Mouse (Mus musculus): ENCODE measurements around the gene Icam1. TPM values are rescaled to one million over a fixed set of nuclear protein-coding genes. Genes with fewer than 3 reads are reported as not detected.

The Icam1 gene
- polyA plus RNA-seq, 1 experiment from 2014 or later = 3.9 TPM

DNA sequence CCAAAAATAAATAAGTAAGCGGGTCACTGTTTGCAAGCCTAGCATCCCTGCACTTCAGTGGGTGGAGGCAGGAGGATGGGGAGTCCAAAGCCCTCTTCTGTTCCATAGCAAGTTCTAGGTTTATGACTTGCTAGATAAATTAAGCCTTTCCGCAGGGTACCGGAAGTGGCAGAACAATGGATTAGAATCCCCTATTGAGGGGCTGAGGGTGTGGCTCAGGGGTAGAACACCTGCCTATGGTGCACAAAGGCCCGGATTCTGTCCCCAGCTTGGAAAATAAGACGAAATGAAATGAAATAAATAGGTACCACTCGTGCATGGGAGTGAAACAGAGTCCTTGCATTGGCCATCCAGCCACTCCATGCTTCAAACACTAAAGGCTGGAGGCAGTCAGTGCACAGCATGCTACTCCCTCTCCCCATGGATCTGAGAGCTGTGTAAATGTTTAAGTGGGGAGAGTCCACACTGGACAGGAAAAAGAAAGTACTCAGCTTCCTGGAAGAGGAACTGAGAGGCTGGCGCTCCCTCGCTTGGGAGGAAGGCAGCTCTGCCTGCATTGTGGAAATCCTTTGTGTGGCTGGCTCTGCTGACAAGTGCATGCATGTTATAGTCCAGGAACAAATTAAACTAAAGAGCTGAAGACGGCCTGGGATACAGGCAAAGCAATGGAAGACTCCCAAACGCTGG lies 37.2 kb upstream of the Icam1 start:
- no peak overlapping the region for H3K4me3 ChIP-seq
- H3K27ac ChIP-seq (replicated peaks) = no peak overlapping the region
- no peaks in the 10 kb centered on the region for H3K9me3 ChIP-seq
- no peaks in the 10 kb centered on the region for H3K36me3 ChIP-seq
- no peak for ATAC-seq (ENCODE audit: low read depth)
- no peak overlapping the region for H3K4me2 ChIP-seq
- peaks cover 6% of the 10 kb centered on the region; the same call in 1 of the 2 replicates for H3K27me3 ChIP-seq
- WGBS = 61% methylated on average over 10 of the region's 10 CpGs
- peaks cover 26% of the 10 kb centered on the region for H3K4me1 ChIP-seq (replicated peaks)
- H3K9ac ChIP-seq = no peak overlapping the region

DNA sequence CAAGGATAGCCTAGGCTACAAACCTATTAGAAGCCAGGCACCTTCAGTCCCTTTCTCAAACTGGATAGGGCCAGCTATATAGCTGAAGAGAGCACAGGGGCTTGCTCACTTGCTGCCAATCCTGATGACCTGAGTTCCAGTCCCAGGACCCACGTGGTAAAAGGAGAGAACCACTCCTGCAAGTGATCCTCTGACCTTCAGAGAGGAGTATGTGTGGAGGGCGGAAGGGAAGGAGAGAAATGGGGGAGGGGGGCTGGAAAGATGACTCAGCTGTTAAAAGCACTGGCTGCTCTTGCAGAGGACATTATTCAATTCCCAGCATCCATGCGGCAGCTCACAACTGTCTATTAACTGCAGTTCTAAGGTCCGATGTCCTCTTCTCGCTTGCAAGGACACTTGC lies 36.6 kb upstream of the Icam1 start:
- no peak overlapping the region for H3K9ac ChIP-seq
- no peak overlapping the region for H3K4me3 ChIP-seq
- no peak overlapping the region for H3K27ac ChIP-seq (replicated peaks)
- H3K36me3 ChIP-seq = no peaks in the 10 kb centered on the region
- peaks cover 6% of the 10 kb centered on the region; the same call in 1 of the 2 replicates for H3K27me3 ChIP-seq
- 71% methylated on average over 5 of the region's 5 CpGs for WGBS
- no peaks in the 10 kb centered on the region for H3K9me3 ChIP-seq
- H3K4me2 ChIP-seq = no peak overlapping the region
- no peak for ATAC-seq (ENCODE audit: low read depth)
- peaks cover 21% of the 10 kb centered on the region for H3K4me1 ChIP-seq (replicated peaks)

DNA sequence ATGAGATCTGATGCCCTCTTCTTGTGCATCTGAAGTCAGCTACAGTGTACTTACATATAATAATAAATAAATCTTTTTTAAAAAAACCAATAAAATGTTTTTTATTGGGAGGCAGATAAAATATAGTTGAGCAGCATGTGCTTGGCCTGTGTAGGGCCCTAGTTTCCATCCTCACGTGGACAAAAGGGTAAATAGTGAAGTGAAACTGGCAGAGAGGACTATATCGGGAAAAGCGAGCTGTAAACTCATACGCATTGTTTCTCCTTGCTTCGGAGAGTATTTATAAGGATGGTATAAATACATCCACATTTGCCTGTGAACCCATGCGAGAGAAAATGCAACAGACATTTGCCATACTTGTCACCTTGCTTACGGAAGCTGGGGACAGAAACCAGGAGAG lies 36.0 kb upstream of the Icam1 start:
- H3K9ac ChIP-seq = no peak overlapping the region
- H3K4me1 ChIP-seq (replicated peaks) = peaks cover 16% of the 10 kb centered on the region
- no peaks in the 10 kb centered on the region for H3K9me3 ChIP-seq
- no peak for ATAC-seq (ENCODE audit: low read depth)
- H3K27me3 ChIP-seq = peaks cover under 1% of the 10 kb centered on the region; the same call in 1 of the 2 replicates
- H3K4me2 ChIP-seq = no peak overlapping the region
- H3K4me3 ChIP-seq = no peak overlapping the region
- no peak overlapping the region for H3K27ac ChIP-seq (replicated peaks)
- WGBS = 87% methylated on average over 7 of the region's 7 CpGs
- no peaks in the 10 kb centered on the region for H3K36me3 ChIP-seq

DNA sequence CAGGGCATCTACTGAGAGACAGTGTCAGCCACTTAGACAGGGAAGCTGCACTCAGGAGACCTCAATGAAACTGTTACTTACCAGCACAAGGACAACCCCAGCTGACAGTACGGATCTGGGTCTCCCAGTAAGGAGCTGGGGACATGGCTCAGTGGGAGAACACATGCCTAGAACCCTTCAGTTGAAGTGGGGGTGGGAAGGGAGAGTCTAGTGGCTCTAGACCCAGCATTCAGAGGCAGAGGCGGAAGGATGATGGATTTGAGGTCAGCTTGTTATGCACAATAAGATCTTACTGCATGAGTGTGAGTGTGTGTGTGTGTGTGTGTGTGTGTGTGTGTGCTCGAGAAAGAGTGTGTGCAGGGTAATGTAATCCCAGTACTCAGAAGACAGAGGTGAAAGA lies 33.6 kb upstream of the Icam1 start:
- no peak for ATAC-seq (ENCODE audit: low read depth)
- Histone ChIP-seq H3K27me3 (no peaks in the 10 kb centered on the region), H3K4me2 (no peak overlapping the region), H3K27ac (replicated peaks) (no peak overlapping the region), H3K4me1 (replicated peaks) (0 out of 2 replicates have a peak, but pooled peaks cover 4% of the 10 kb centered on the region), H3K36me3 (no peaks in the 10 kb centered on the region), H3K9ac (no peak overlapping the region), H3K4me3 (no peak overlapping the region), H3K9me3 (no peaks in the 10 kb centered on the region)
- 74% methylated on average over 3 of the region's 3 CpGs for WGBS

DNA sequence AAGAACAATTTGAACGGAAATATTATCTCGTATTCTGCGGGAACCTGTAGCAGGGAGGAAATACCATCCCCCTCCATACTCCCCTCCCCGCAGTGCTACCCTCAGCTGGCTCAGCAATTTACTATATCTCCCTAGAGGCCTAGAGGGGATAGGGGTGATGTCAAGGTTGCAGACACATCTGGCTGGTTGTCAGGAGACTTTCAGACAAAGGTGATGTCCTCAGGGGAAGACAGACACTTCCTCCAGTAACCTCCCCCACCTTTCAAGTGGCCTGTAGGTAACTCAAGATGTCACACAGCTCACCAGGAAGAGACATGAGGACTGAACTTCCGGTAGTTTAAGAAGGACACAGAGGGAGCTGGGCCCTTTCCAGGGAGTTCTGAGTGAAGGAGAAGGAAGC lies 32.6 kb upstream of the Icam1 start:
- Histone ChIP-seq H3K27ac (replicated peaks) (no peak overlapping the region), H3K4me3 (no peak overlapping the region), H3K4me2 (no peak overlapping the region), H3K9ac (no peak overlapping the region), H3K36me3 (no peaks in the 10 kb centered on the region), H3K4me1 (replicated peaks) (0 out of 2 replicates have a peak, but pooled peaks cover 4% of the 10 kb centered on the region), H3K9me3 (no peaks in the 10 kb centered on the region), H3K27me3 (peaks cover 2% of the 10 kb centered on the region; the same call in 1 of the 2 replicates)
- 64% methylated on average over 5 of the region's 5 CpGs for WGBS
- no peak for ATAC-seq (ENCODE audit: low read depth)

DNA sequence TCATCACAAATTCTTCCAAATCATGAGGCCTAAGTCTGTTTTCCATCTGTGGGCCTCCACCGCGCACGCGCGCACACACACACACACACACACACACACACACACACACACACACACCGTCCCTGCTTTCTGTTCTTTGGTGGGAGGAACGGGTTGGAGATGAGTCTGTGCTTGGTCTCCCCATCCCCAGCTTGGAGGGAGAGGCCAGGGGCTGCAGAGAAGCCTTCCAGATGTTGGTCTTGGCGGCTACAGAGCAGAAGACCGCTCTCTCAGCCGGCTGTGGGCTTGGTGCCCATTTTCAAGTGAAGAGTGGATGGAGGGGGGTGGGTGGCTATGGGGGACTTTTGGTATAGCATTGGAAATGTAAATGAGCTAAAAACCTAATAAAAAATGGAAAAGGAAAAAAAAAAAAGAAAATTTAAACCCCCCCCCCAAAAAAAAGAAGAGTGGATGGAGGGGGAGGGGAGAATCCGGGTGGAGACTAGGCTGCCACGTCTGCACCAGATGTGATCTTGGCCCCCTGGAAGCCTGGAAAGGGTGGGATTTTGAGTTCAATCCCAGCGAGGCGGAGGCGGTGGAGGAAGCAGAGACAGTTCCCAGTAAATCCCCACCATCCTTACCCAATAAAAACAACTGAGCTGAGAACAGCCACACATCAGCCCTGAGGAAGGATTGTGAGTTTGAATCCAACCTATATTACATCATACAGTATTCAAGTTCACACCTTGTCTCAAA lies 28.7 kb upstream of the Icam1 start:
- Histone ChIP-seq H3K9me3 (no peaks in the 10 kb centered on the region), H3K36me3 (no peaks in the 10 kb centered on the region), H3K4me3 (no peak overlapping the region), H3K9ac (no peak overlapping the region), H3K4me1 (replicated peaks) (peaks cover 9% of the 10 kb centered on the region), H3K27ac (replicated peaks) (no peak overlapping the region), H3K4me2 (no peak overlapping the region), H3K27me3 (peaks cover 6% of the 10 kb centered on the region; the same call in 1 of the 2 replicates)
- WGBS = 64% methylated on average over 15 of the region's 15 CpGs
- no peak for ATAC-seq (ENCODE audit: low read depth)

DNA sequence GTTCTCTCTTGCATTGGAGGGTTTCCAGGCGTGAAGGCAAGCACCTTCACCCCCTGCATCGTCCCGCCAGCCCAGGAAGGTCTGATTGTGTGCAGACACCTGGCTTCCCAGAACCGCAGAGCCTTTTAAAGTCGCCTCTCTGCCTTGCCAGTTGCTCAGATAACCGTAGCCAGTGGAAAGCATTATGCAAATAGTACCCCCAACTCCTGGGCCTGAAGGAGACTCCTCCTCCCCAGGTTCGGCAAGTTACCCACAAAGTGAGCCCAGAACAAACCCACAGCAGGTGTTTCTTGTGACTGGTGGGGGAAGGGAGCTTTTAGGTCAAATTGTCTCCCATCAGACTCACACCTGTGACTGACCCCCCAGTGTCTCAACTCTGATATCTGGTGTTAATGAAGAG lies 27.8 kb upstream of the Icam1 start:
- Histone ChIP-seq H3K4me2 (no peak overlapping the region), H3K36me3 (no peaks in the 10 kb centered on the region), H3K9me3 (no peaks in the 10 kb centered on the region), H3K27ac (replicated peaks) (no peak overlapping the region), H3K4me3 (no peak overlapping the region), H3K9ac (no peak overlapping the region), H3K4me1 (replicated peaks) (peaks cover 9% of the 10 kb centered on the region), H3K27me3 (peaks cover 6% of the 10 kb centered on the region; the same call in 1 of the 2 replicates)
- ATAC-seq (ENCODE audit: low read depth) = no peak
- WGBS = 31% methylated on average over 7 of the region's 7 CpGs

DNA sequence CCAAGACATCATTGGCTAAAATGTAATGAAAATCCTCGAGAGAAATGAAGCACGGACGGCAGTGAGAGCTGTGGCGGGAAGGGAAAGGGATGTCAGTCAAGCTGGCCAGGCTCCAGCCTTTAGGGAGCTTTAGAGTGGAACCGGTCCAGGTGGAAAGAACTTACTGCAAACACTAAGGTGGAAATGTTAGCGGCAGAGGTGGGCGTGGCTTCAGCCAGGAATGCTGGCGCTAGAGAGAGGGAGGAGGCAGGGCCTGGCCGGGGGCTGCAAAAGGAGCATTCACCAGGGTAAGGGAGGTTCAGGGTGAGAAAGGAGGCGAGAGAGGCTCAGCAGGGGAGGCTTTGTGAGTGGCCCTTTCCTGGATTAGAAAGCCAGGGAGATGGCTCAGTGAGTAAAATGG lies 24.9 kb upstream of the Icam1 start:
- Histone ChIP-seq H3K4me2 (peak overlapping the region; percentile 26), H3K27me3 (peaks cover 6% of the 10 kb centered on the region; the same call in 1 of the 2 replicates), H3K27ac (replicated peaks) (no peak overlapping the region), H3K4me1 (replicated peaks) (peaks cover 5% of the 10 kb centered on the region), H3K36me3 (no peaks in the 10 kb centered on the region), H3K9ac (peak overlapping the region; percentile 45; the same call in 1 of the 2 replicates), H3K9me3 (no peaks in the 10 kb centered on the region), H3K4me3 (no peak overlapping the region)
- no peak for ATAC-seq (ENCODE audit: low read depth)
- WGBS = 5% methylated on average over 10 of the region's 10 CpGs

DNA sequence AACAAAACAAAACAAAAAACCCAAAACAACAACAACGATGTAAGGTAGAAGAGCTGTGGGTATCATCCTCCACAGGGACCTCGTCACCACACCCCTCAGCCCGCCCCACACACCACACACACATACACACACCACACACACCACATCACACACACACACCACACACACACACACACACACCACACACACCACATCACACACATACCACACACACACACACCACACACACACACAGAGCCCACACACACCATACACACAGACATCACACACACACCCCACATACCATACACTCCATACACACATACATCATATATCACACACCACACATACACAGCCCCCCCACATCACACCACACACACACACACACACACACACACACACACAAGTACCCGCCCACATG lies 24.2 kb upstream of the Icam1 start:
- no peaks in the 10 kb centered on the region for H3K36me3 ChIP-seq
- no peak overlapping the region for H3K4me2 ChIP-seq
- H3K4me3 ChIP-seq = no peak overlapping the region
- no peak overlapping the region for H3K27ac ChIP-seq (replicated peaks)
- H3K9ac ChIP-seq = no peak overlapping the region
- H3K27me3 ChIP-seq = peaks cover 6% of the 10 kb centered on the region; the same call in 1 of the 2 replicates
- ATAC-seq (ENCODE audit: low read depth) = no peak
- H3K9me3 ChIP-seq = no peaks in the 10 kb centered on the region
- peaks cover 5% of the 10 kb centered on the region for H3K4me1 ChIP-seq (replicated peaks)
- 96% methylated on average over 4 of the region's 4 CpGs for WGBS

DNA sequence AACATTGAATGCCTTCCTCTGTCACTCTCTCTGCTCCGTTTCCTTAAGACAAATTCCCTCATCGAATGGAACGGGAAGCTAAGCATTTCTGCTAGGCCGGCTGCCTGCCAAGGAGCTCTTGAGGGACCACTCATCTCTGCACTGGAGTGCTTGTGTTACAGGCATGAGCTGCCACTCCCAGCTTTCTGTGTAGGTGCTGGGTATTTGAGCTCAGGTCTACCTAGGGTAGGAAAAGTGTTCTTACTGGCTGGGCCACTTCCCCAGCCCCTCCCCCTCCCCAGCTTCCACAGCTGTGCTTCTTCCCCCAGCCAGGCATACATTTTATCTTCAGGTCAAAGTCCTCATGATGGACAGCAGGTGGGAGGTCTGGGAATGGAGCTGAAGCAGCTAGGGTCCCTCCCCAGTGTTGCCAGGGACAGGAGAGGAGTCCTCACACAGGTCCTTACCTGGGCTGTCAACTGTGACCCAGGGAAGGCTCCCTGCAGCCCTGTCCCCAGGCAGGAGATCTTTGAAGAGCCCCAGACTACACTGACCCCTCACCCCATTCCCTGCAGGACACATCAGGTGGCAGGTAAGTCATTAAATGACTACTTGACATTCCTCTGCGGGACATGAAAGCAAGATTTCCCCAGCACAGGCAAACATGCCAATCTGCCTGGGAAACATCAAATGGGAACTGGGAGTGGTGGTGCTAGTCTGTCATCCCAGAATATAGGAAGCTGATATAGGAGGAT lies 22.5 kb upstream of the Icam1 start:
- H3K4me1 ChIP-seq (replicated peaks) = peaks cover 5% of the 10 kb centered on the region
- ATAC-seq (ENCODE audit: low read depth) = no peak
- H3K27ac ChIP-seq (replicated peaks) = no peak overlapping the region
- H3K9ac ChIP-seq = no peak overlapping the region
- WGBS = 49% methylated on average over 5 of the region's 5 CpGs
- H3K27me3 ChIP-seq = peaks cover 2% of the 10 kb centered on the region; the same call in 1 of the 2 replicates
- H3K4me3 ChIP-seq = no peak overlapping the region
- H3K4me2 ChIP-seq = no peak overlapping the region
- H3K36me3 ChIP-seq = no peaks in the 10 kb centered on the region
- no peaks in the 10 kb centered on the region for H3K9me3 ChIP-seq

DNA sequence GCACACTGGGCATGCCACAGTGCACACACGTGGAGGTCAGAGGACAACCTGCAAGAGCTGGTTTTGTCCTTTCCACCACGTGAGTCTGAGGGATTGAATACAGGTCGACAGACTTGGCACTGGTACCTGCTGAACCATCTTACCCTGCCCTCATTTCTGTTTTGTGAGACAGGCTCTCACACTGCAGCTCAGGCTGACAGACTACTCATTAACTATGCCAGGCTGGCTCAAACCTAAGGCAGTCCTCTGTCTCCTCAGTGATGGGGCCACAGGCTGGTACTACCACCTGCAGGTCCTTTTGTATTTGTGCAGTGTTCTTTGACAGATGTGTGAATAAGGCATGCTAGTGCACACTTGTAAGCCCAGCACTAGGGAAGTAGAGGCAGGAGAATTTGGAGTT lies 20.7 kb upstream of the Icam1 start:
- ATAC-seq (ENCODE audit: low read depth) = no peak
- Histone ChIP-seq H3K9ac (no peak overlapping the region), H3K27me3 (no peaks in the 10 kb centered on the region), H3K27ac (replicated peaks) (no peak overlapping the region), H3K4me3 (no peak overlapping the region), H3K36me3 (no peaks in the 10 kb centered on the region), H3K4me2 (no peak overlapping the region), H3K9me3 (no peaks in the 10 kb centered on the region), H3K4me1 (replicated peaks) (peaks cover 5% of the 10 kb centered on the region)
- 72% methylated on average over 3 of the region's 3 CpGs for WGBS

DNA sequence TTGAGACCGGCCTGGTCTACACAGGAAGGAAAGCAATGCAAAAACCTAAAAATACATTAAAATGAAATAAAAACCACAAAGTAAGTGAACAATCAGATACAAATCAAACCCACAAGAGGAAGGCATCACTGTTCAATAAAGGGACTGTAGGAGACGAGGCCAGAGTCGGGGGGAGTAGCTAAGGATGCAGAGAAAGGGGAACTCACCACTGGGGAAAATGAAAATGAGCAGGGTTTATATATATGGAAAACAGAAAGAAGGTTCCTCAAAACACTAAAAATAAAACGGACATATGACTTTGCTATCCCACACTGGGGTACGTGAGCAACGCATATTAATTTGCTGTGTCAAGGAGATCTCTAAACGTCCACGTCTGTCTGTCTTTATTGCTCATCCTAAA lies 18.7 kb upstream of the Icam1 start:
- H3K4me3 ChIP-seq = no peak overlapping the region
- ATAC-seq (ENCODE audit: low read depth) = no peak
- H3K36me3 ChIP-seq = no peaks in the 10 kb centered on the region
- H3K4me2 ChIP-seq = no peak overlapping the region
- no peak overlapping the region for H3K27ac ChIP-seq (replicated peaks)
- WGBS = 91% methylated on average over 8 of the region's 8 CpGs
- no peak overlapping the region for H3K9ac ChIP-seq
- H3K27me3 ChIP-seq = no peaks in the 10 kb centered on the region
- H3K9me3 ChIP-seq = no peaks in the 10 kb centered on the region
- H3K4me1 ChIP-seq (replicated peaks) = no peaks in the 10 kb centered on the region

Data from neural tube, embryonic 13.5 days (tissue).